Mouse (Mus musculus) erythroblast, embryonic 14.5 days (primary cell): ENCODE results near the gene Cltc.

Experiments
- GATA1 ChIP-seq: IDR thresholded peaks from 2 replicates; pipeline ENCODE4 v1.6.1; 2012; ENCODE audit warnings: low read length, inconsistent platforms, mixed read lengths
- TAL1 ChIP-seq: IDR thresholded peaks from 3 replicates; pipeline ENCODE4 v1.6.1; 2012; ENCODE audit warnings: low read length, inconsistent platforms, mixed read lengths

DNA sequence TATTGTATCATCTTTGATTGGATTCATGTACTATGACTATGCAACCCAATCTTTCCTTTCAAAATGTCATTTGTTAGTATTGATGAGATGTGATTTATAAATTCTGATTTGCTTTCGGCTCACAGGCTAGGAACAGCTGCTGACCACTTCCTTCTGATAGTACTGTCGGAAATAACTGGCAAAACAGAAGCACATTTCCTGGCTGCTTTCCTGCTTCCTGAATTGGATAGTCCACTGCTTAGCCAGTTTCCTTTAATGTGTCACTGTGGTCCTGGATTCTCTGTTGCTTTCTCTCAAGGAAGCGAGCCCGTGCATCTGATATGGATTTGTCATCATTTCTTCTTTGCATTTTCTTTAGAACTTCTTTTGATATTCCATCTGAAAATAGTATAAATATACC lies 12.5 kb upstream of the Cltc start:
- TF ChIP-seq TAL1 = no peak
- no peak for TF ChIP-seq GATA1
